Mouse (Mus musculus) T-helper 2 cell (primary cell): ENCODE results near the gene Cdkal1.

Source experiments
- in situ Hi-C: fragments of 300-600 bp; cut with MboI, MseI; formaldehyde crosslinking; loops from one replicate; pipeline ENCODE4 v1.15.1; 2025; ENCODE audit warnings: high pct_unique_total_duplicates

Cdkal1 gene

DNA sequence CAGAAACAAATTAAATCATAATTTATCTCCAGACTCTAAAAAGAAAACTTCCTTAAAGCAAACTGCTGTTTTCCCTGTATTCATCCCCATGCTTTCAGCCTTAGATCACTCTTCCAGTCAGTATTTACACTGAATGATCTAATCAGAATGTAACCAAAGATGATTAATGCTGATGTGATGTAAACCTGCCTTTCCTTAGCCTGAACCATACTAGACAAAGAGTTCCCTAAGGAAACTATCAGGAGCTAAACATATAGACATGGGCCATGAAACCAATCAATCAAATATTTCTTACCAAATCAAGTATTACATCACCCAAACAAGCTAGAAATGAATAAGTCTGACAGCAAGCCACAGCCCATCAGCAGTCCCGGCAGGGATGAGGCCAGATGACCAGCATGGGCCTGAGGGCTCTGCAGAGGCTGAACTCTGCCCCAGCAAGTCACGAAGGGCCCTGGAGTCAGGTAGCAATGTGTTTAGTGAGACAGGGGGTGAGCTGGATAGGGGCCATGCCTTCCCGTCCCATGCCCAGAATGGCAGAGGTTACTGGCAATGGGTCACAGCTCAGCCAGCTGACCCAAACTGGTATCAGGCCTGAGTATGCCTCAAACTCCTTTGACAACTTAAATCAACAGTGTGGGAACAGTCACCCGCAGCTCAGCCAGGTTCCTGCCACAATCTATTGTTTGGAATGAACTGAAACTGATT lies 350.5 kb downstream of the Cdkal1 start:
- in situ Hi-C loops = no loop called here

- in situ Hi-C loops = no loop called here
Measured at GRCm38 (mm10) chr13:29503147-29504044, 352.1 kb downstream of the Cdkal1 start.

GRCm38 (mm10) chr13:29502481-29503146 lies 352.9 kb downstream of the Cdkal1 start:
- in situ Hi-C loops = no loop called here

DNA sequence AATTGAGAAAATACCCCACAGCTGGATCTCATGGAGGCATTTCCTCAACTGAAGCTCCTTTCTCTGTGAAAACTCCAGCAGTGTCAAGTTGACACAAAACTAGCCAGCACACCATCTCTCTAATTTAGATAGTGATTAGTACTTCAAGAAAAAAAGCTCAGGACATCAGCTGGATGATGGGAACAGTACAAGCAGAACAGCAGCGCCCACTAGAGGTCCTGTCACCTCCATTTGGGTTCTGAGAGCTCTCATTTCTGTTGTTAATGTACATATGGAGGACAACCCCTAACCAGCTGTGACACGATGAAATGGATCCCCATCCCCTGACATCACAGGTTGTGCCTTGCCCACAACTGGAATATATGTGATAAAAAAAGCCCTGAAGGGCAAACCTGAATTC lies 354.3 kb downstream of the Cdkal1 start:
- in situ Hi-C loops = no loop called here

GRCm38 (mm10) chr13:29499750-29500149 lies 355.7 kb downstream of the Cdkal1 start:
- in situ Hi-C loops = no loop called here

DNA sequence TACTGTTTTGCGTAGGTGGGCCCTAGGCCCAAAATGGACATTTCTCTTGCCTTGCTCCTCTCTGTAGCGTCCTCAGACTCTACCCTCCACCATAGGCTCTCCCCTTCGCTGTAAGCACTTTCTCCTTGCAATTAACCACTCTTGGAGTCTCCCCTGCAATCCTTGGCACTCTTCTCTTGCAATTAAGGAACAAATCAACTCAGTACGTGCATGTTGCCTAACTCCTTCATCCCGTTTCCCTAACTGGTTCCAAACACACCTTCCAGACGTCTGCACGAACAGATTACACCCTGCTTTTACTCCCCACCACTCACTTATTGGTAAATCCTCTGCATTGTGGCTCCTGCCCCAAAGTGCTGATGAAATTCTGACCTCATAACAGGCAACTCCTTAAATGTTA lies 358.2 kb downstream of the Cdkal1 start:
- in situ Hi-C loops = no loop called here

GRCm38 (mm10) chr13:29490341-29490740 lies 365.1 kb downstream of the Cdkal1 start:
- in situ Hi-C loops = no loop called here

- in situ Hi-C loops = no loop called here
Measured at GRCm38 (mm10) chr13:29489476-29489875, 366.0 kb downstream of the Cdkal1 start.

GRCm38 (mm10) chr13:29486709-29487108 lies 368.8 kb downstream of the Cdkal1 start:
- in situ Hi-C loops = no loop called here

DNA sequence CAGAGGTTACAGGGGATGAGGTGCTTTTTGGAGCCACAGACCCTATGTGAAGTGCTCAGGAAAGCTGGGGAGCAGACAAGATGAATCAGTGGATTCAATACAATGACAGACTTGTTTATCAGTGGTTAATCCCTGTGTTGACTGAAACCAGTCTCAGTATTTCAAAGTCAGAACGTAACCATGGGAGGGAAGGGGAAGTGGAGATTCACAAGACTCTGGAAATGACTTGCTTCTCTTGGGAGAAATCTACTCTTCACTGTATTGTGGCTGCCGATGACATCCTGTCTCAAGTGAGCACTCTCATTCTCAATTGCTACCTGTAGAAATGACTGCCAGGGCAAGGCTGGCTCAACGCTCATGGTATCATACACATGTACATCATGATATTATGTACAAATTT lies 371.5 kb downstream of the Cdkal1 start:
- in situ Hi-C loops = no loop called here

DNA sequence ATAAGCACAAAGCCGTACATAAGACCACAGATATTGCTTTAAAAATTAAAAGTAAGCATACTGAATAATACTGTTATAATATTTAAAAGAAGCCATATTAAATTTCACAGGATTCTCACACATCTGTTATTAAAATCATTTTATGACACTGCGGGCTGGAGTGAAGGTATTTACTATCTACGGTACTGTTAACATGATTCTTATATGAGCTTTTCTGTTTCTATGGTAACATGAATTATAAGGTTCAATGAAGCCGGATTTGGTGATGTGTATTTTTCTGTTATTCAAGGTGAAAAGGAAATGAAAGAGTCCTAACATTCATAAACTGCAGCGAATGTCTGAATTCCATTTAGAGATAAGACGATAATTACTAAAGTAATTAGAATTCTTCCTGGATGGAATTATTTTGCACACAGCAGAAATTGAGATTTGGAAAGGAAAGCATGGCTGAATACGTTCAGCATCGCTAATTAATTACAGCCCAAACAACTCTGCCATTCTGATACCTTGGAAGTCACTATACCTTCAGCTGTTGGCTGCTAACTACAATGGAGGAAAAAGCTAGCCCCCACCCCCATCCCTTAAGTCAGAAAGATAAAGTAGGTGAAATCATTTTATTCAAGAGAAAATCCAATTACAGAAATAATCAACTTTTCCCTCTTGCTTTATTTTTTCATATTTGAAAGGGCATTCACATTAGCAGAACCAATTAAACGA lies 373.2 kb downstream of the Cdkal1 start:
- in situ Hi-C loops = no loop called here

GRCm38 (mm10) chr13:29476421-29476820 lies 379.1 kb downstream of the Cdkal1 start:
- in situ Hi-C loops = no loop called here

DNA sequence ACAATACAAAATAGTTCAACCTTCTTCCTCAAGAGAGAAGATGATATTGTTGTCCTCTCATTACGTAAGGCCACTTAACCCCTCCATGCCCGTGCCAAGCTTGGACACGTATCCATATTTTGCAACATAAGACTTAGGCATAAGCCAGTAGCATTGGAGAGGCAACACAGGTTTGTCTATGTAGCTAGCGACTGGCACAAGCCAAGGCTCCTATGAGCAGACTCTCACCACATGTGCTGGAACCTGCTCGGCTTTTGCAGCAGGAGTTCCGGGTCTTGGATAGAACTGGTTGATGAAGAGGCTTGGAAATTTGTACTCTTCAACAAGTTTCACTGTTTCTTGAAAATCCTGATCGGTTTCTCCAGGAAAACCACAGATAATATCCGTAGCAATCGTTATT lies 381.2 kb downstream of the Cdkal1 start:
- in situ Hi-C loops = no loop called here

DNA sequence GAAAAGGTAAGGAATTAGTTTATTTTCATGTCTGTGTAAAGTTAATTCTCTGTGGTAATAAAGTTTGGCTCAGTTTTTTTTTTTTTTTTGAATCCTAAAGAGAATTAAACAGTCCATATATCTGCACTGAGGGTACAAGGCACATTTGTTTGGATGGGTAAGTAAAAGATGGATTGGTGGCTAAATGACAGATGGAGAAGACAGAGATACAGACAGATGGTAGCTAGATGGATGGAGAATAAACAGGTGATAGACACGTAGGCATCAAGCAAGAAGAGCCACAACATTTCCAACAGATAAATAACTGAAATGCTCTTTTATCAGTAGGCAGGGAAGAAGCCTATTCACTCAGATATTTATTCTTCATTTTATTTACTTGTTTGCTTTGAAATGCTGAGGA lies 381.7 kb downstream of the Cdkal1 start:
- in situ Hi-C loops = no loop called here

DNA sequence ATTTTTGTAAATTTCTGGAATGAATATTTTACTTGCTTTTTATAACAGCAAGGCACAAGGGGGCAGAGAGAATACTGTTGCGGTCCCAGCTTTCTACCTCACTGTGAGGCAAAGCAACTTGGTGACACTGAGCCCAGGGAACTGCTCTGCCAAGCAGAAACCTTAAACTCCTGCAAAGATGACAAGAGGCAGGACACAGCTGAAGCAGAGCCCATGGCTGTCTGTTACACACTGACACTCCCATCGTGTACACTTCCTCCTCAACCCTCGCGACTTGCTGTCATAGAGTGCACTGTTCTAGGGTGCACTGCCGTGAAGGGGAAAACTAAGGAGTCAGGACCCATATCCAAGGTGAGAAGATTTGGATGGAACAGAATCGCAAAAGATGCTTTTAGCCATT lies 393.2 kb downstream of the Cdkal1 start:
- in situ Hi-C loops = no loop called here

GRCm38 (mm10) chr13:29460741-29461140 lies 394.7 kb downstream of the Cdkal1 start:
- in situ Hi-C loops = no loop called here

GRCm38 (mm10) chr13:29458385-29458784 lies 397.1 kb downstream of the Cdkal1 start:
- in situ Hi-C loops = no loop called here

DNA sequence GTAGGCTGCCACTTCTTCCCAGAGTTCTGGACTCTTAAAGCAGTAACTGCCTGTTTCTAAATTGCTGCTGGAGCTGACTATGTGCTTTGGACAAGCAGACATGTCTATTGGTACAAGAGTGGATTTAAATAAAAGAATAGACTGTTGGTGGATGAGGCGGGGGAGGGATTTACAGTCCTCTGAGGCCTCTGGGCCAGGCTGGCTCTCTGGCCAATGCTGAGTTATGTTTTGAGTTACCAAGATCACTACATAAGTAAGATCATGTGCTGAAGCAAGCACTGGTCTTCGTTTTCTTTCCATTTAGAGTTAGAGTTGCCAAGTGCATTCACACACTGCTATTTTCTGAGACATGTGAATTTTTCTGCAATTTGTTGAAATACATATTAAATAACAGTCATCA lies 418.4 kb downstream of the Cdkal1 start:
- in situ Hi-C loops = no loop called here

DNA sequence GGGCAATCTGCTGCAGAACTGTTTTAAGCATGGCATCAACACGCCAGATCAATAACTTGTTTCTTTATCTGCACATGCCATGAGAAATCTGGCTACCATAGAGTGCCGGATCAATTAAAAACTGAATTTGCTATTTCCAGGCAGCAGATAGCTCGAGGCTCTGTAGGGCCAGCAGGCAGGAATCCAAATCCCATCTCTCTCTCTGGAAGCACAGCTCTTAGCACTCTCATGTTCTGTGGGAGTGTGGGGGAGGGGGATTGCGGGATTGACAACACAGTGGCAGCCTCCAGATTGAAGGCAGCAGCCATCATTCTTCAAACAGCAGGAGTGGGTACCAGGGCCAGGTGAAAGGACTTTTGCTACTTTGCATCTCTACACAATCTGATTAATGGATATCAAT lies 420.7 kb downstream of the Cdkal1 start:
- in situ Hi-C loops = no loop called here

GRCm38 (mm10) chr13:29430919-29431318 lies 424.6 kb downstream of the Cdkal1 start:
- in situ Hi-C loops = no loop called here

DNA sequence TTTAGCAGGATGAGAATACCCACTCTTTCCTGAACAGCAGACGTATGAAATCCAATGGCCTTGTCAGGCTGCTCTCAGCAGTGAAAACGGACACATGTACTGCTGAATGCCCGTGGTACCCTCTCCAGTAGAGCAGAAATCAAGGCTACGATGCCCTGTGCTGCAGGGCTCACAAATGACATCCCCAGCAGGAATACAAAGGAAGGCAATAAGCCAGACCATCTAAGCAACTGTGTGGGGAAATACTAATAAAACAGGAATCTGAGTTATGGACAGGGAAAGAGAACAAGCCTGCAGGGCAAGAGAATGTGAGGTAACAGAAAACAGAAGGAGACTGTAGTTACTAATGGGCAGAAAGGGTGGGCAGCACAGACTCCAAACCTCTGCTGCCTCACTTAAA lies 425.6 kb downstream of the Cdkal1 start:
- in situ Hi-C loops = no loop called here

DNA sequence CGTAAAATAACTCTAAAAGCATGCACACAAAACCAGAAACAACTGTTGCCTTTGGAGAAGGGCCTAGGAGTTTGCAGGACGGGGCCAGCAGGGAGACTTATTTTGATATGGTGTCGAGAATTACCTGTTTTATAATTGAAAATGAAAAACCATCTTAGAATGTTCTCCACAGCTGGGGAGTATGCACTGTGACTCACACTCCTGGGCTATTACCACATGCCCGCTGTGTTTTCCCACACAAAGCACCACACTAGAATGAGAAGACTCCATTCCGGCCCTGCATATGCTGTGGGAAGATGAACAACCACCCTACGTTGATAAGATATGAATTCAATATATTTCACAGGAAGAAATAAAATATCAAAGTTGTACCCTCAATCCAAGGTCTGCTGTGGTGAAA lies 426.3 kb downstream of the Cdkal1 start:
- in situ Hi-C loops = no loop called here
